Mouse (Mus musculus): ENCODE measurements at regions not wholly inside any gene's neighbourhood (a gene's known extent, or its start where the extent isn't known, plus 50 kb on each side); places are given as distances from the start of the nearest gene placed in this dataset.
"Not testable (repeated sequence)": the region's sequence is repeated elsewhere in the genome, so short reads cannot be mapped to it uniquely, and the experiment has no call there.

DNA sequence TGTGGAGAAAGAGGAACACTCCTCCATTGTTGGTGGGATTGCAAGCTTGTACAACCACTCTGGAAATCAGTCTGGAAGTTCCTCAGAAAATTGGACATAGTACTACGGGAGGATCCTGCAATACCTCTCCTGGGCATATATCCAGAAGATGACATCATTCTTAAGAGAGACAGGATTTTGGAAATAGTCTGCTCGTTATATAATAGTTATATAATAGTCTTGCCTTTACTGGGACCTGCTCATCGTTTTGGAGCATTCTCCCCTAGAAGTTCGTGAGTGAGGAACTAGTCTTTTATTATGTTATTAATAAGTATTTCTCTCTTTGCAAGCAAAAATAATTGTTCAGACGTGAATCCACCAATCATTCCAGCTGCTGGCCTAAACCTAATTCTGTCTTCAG, 229.5 kb upstream of the Sfrp2 start:
- TF ChIP-seq POLR2A (IDR thresholded peaks at IDR 0.05; ENCODE audit: low read depth, low read length); CTCF (IDR thresholded peaks at IDR 0.05; ENCODE audit: extremely low read depth, insufficient read depth, insufficient read length, insufficient replicate concordance): not testable (repeated sequence)

Data from spleen, adult 2 months (tissue).